ENCODE assay signal across 9 mouse cellular contexts in genomic region chr5:134467030-134467549, GRCm38 (mm10). TPM values are rescaled to one million over a fixed set of nuclear protein-coding genes. Genes with fewer than 3 reads are reported as not detected.
DNase-seq lines count a peak whose midpoint lies in the region; ATAC-seq and TF ChIP-seq lines count a peak whose summit lies in the region.
"Had no signal": no experiment of that assay in that cellular context is flagged by ENCODE, and none has a peak within 500 bp of the region (broad histone marks: within the 10 kb centered on the region; RNA-seq: fewer than 3 reads in every experiment).

No protein-coding gene starts in this region.

- no peaks in the 10 kb centered on the region for H3K27me3 ChIP-seq in forebrain, embryonic 10.5 days (ENCODE audit: poor library complexity, severe bottlenecking)
- no peaks in the 10 kb centered on the region for H3K27me3 ChIP-seq in forebrain, embryonic 16.5 days (replicated peaks; ENCODE audit: control insufficient read depth, insufficient read depth, low read length)
- H3K27me3 ChIP-seq in embryonic facial prominence, embryonic 13.5 days, result no peaks in the 10 kb centered on the region
- H3K27me3 ChIP-seq in intestine, embryonic 16.5 days (replicated peaks; ENCODE audit: control insufficient read depth, insufficient read depth, low read length), result no peaks in the 10 kb centered on the region
- no peaks in the 10 kb centered on the region for H3K27me3 ChIP-seq in midbrain, embryonic 14.5 days (ENCODE audit: control insufficient read depth, insufficient read depth, low read length)

- peak overlapping the region; percentile 48 for H3K27ac ChIP-seq in forebrain, embryonic 10.5 days
- H3K27ac ChIP-seq in forebrain, embryonic 16.5 days (ENCODE audit: low read length), result no peak overlapping the region; the same call in 1 of the 2 replicates
- H3K27ac ChIP-seq in embryonic facial prominence, embryonic 13.5 days, result no peak overlapping the region
- no peak overlapping the region for H3K27ac ChIP-seq in intestine, embryonic 16.5 days (ENCODE audit: low read length)
- no peak overlapping the region for H3K27ac ChIP-seq in midbrain, embryonic 14.5 days (replicated peaks; ENCODE audit: low read depth, low read length)
- no peak overlapping the region; the same call in 1 of the 2 replicates for H3K27ac ChIP-seq in gastrocnemius, adult 2 months

- no peak for TF ChIP-seq CTCF in gastrocnemius, adult 2 months (IDR thresholded peaks at IDR 0.05)

- peaks cover 23% of the 10 kb centered on the region for H3K4me1 ChIP-seq in forebrain, embryonic 10.5 days
- H3K4me1 ChIP-seq in forebrain, embryonic 16.5 days (replicated peaks; ENCODE audit: control insufficient read depth, insufficient read depth, low read length), result peaks cover 13% of the 10 kb centered on the region
- peaks cover 19% of the 10 kb centered on the region for H3K4me1 ChIP-seq in embryonic facial prominence, embryonic 13.5 days
- H3K4me1 ChIP-seq in intestine, embryonic 16.5 days (ENCODE audit: control insufficient read depth, insufficient read depth, low read length), result peaks cover 11% of the 10 kb centered on the region
- peaks cover 12% of the 10 kb centered on the region for H3K4me1 ChIP-seq in midbrain, embryonic 14.5 days (ENCODE audit: control insufficient read depth, insufficient read depth, low read length)

- ATAC-seq in forebrain, embryonic 16.5 days, result no peak
- no peak for ATAC-seq in embryonic facial prominence, embryonic 13.5 days (ENCODE audit: insufficient number of reproducible peaks, insufficient read depth, low FRiP score, low TSS enrichment, low read depth)
- ATAC-seq in intestine, embryonic 16.5 days, result peak; percentile 33
- no peak for ATAC-seq in midbrain, embryonic 14.5 days (ENCODE audit: low FRiP score, low TSS enrichment)

- no peaks in the 10 kb centered on the region for H3K9me3 ChIP-seq in forebrain, embryonic 10.5 days
- no peaks in the 10 kb centered on the region for H3K9me3 ChIP-seq in forebrain, embryonic 16.5 days (ENCODE audit: control insufficient read depth, low read length)
- H3K9me3 ChIP-seq in embryonic facial prominence, embryonic 13.5 days, result no peaks in the 10 kb centered on the region
- no peaks in the 10 kb centered on the region for H3K9me3 ChIP-seq in intestine, embryonic 16.5 days (ENCODE audit: control insufficient read depth, low read length)
- H3K9me3 ChIP-seq in midbrain, embryonic 14.5 days (ENCODE audit: control insufficient read depth, low read length), result no peaks in the 10 kb centered on the region

- H3K36me3 ChIP-seq in forebrain, embryonic 10.5 days (replicated peaks), result no peaks in the 10 kb centered on the region
- H3K36me3 ChIP-seq in forebrain, embryonic 16.5 days (ENCODE audit: control insufficient read depth, insufficient read depth), result no peaks in the 10 kb centered on the region
- H3K36me3 ChIP-seq in embryonic facial prominence, embryonic 13.5 days, result no peaks in the 10 kb centered on the region
- no peaks in the 10 kb centered on the region for H3K36me3 ChIP-seq in intestine, embryonic 16.5 days (ENCODE audit: control insufficient read depth, insufficient read depth, low read length)
- H3K36me3 ChIP-seq in midbrain, embryonic 14.5 days (ENCODE audit: control insufficient read depth, insufficient read depth, low read length), result no peaks in the 10 kb centered on the region

- no peak overlapping the region for H3K9ac ChIP-seq in forebrain, embryonic 16.5 days (replicated peaks; ENCODE audit: low read depth, low read length)
- H3K9ac ChIP-seq in embryonic facial prominence, embryonic 13.5 days, result no peak overlapping the region
- no peak overlapping the region for H3K9ac ChIP-seq in intestine, embryonic 16.5 days (ENCODE audit: low read depth, low read length)
- no peak overlapping the region for H3K9ac ChIP-seq in midbrain, embryonic 14.5 days (replicated peaks; ENCODE audit: low read length)

- 64% methylated on average over 8 of the region's 8 CpGs for WGBS in forebrain, embryonic 10.5 days
- WGBS in forebrain, embryonic 16.5 days, result 63% methylated on average over 8 of the region's 8 CpGs
- 46% methylated on average over 8 of the region's 8 CpGs for WGBS in embryonic facial prominence, embryonic 13.5 days
- 58% methylated on average over 8 of the region's 8 CpGs for WGBS in intestine, embryonic 16.5 days
- WGBS in midbrain, embryonic 14.5 days, result 54% methylated on average over 8 of the region's 8 CpGs

- H3K4me3 ChIP-seq in forebrain, embryonic 10.5 days, result peak overlapping the region; percentile 28; the same call in 1 of the 2 replicates
- no peak overlapping the region for H3K4me3 ChIP-seq in forebrain, embryonic 16.5 days (replicated peaks; ENCODE audit: low read length)
- no peak overlapping the region for H3K4me3 ChIP-seq in embryonic facial prominence, embryonic 13.5 days
- H3K4me3 ChIP-seq in intestine, embryonic 16.5 days (ENCODE audit: low read length), result no peak overlapping the region
- no peak overlapping the region for H3K4me3 ChIP-seq in midbrain, embryonic 14.5 days (replicated peaks; ENCODE audit: low read depth, low read length)
- no peak overlapping the region for H3K4me3 ChIP-seq in gastrocnemius, adult 2 months

- no peak for DNase-seq in forebrain, embryonic 10.5 days (ENCODE audit: extremely low spot score, low spot score)
- DNase-seq in midbrain, embryonic 14.5 days, result peak; percentile 51
- no peak for DNase-seq in gastrocnemius, adult 2 months
- DNase-seq in lung, postnatal 10 days, result no peak
- no peak for DNase-seq in adrenal gland, postnatal 36 days
- DNase-seq: cerebellum, postnatal 25 days had no signal

- intact Hi-C loops in gastrocnemius, adult 2 months (cut with DNase I), result no loop called here

- H3K4me2 ChIP-seq in forebrain, embryonic 16.5 days (ENCODE audit: low read length), result no peak overlapping the region
- H3K4me2 ChIP-seq in embryonic facial prominence, embryonic 13.5 days, result peak overlapping the region; percentile 43; the same call in 1 of the 2 replicates
- no peak overlapping the region for H3K4me2 ChIP-seq in intestine, embryonic 16.5 days (ENCODE audit: low read depth, low read length)
- H3K4me2 ChIP-seq in midbrain, embryonic 14.5 days (ENCODE audit: low read length), result no peak overlapping the region

RNA-seq across cellular contexts. Expression of gene Gtf2ird1, which starts 10.6 kb away (rescaled TPM):
- polyA plus RNA-seq in forebrain, embryonic 10.5 days (2016; fragmentation: Nextera tagmentation; extraction: Ambion mirVana), result 92.6 and 98.9 TPM in 2 replicates
- polyA plus RNA-seq in forebrain, embryonic 16.5 days (2015; fragmentation: Nextera tagmentation; extraction: Ambion mirVana), result 83.9 and 96.6 TPM in 2 replicates
- polyA plus RNA-seq in embryonic facial prominence, embryonic 13.5 days (2015; fragmentation: Nextera tagmentation; extraction: Ambion mirVana), result 130 TPM in 2 replicates
- polyA plus RNA-seq in intestine, embryonic 16.5 days (2015; fragmentation: Nextera tagmentation; extraction: Ambion mirVana), result 66.5 and 66.6 TPM in 2 replicates
- polyA plus RNA-seq in midbrain, embryonic 14.5 days (2014; fragmentation: Nextera tagmentation; extraction: Ambion mirVana), result 75.1 and 75.5 TPM in 2 replicates
- 10 to 100 TPM; 14.6 to 21.5 TPM for total RNA-seq in gastrocnemius, adult 2 months (2021)
- 10 to 100 TPM; 44.4 to 59.1 TPM for total RNA-seq in adrenal gland, postnatal 36 days (2021)
